Comparison of ENCODE assay signal across 11 mouse cellular contexts in genomic region chr10:61570181-61570580, GRCm38 (mm10). TPM values are rescaled to one million over a fixed set of nuclear protein-coding genes. Genes with fewer than 3 reads are reported as not detected.
A peak's percentile ranks its signal among the peaks of the same experiment; 100 is the strongest.
DNase-seq lines count a peak whose midpoint lies in the region; ATAC-seq lines count a peak whose summit lies in the region.
"Had no signal": no experiment of that assay in that cellular context is flagged by ENCODE, and none has a peak within 500 bp of the region (broad histone marks: within the 10 kb centered on the region; RNA-seq: fewer than 3 reads in every experiment).

No protein-coding gene starts in this region.

- no peak overlapping the region for H3K4me3 ChIP-seq in forebrain, embryonic 10.5 days
- no peak overlapping the region for H3K4me3 ChIP-seq in midbrain, embryonic 13.5 days (replicated peaks)

- 0 out of 2 replicates have a peak overlapping the region, but pooled peaks have one; percentile 0 for H3K27ac ChIP-seq in forebrain, embryonic 10.5 days
- no peak overlapping the region for H3K27ac ChIP-seq in midbrain, embryonic 13.5 days

- no peak overlapping the region for H3K9ac ChIP-seq in midbrain, embryonic 13.5 days (replicated peaks)

- DNase-seq in left cerebral cortex, adult 18-20 months (ENCODE audit: low spot score in 2 of 2) = peak; percentile 25 to 37
- DNase-seq in left cerebral cortex, postnatal 36 days (ENCODE audit: low spot score in 2 of 2) = no peak
- peak; percentile 29 for DNase-seq in ZHBTc4 (ENCODE audit: low read depth, low spot score)
- no peak for DNase-seq in forebrain, embryonic 10.5 days (ENCODE audit: extremely low spot score, low spot score)
- no peak for DNase-seq in gastrocnemius, postnatal 36 days
- no peak for DNase-seq in ovary, adult 18-20 months (ENCODE audit: low spot score)
- DNase-seq in kidney, postnatal 25 days = no peak
- DNase-seq: heart, postnatal 4 days; lung, postnatal 14 days had no signal

- H3K36me3 ChIP-seq in forebrain, embryonic 10.5 days (replicated peaks) = no peaks in the 10 kb centered on the region
- H3K36me3 ChIP-seq in midbrain, embryonic 13.5 days = no peaks in the 10 kb centered on the region

- intact Hi-C loops in left cerebral cortex, postnatal 36 days (cut with DNase I) = no loop called here
- intact Hi-C loops in gastrocnemius, postnatal 36 days (cut with DNase I) = no loop called here

- peaks cover 32% of the 10 kb centered on the region for H3K4me1 ChIP-seq in forebrain, embryonic 10.5 days
- H3K4me1 ChIP-seq in midbrain, embryonic 13.5 days (replicated peaks) = peaks cover 32% of the 10 kb centered on the region

- WGBS in forebrain, embryonic 10.5 days = 63% methylated on average over 10 of the region's 10 CpGs
- WGBS in midbrain, embryonic 13.5 days = 16% methylated on average over 10 of the region's 10 CpGs

- H3K4me2 ChIP-seq in midbrain, embryonic 13.5 days (replicated peaks) = 0 out of 2 replicates have a peak overlapping the region, but pooled peaks have one; percentile 21

- ATAC-seq in midbrain, embryonic 13.5 days = peak; percentile 59; the same call in 1 of the 2 replicates

- H3K9me3 ChIP-seq in forebrain, embryonic 10.5 days = no peaks in the 10 kb centered on the region
- H3K9me3 ChIP-seq in midbrain, embryonic 13.5 days = no peaks in the 10 kb centered on the region

- no peaks in the 10 kb centered on the region for H3K27me3 ChIP-seq in forebrain, embryonic 10.5 days (ENCODE audit: poor library complexity, severe bottlenecking)
- H3K27me3 ChIP-seq in midbrain, embryonic 13.5 days = peaks cover 4% of the 10 kb centered on the region; the same call in 1 of the 2 replicates

RNA-seq across cellular contexts. Expression of gene Npffr1, which starts 25.1 kb away (rescaled TPM):
- total RNA-seq in left cerebral cortex, adult 18-20 months (2021) = 1 to 10 TPM; 2.0 to 2.5 TPM
- total RNA-seq in left cerebral cortex, postnatal 36 days (2021) = 1 to 10 TPM; 1.9 to 2.5 TPM
- polyA plus RNA-seq in forebrain, embryonic 10.5 days (2016; fragmentation: Nextera tagmentation; extraction: Ambion mirVana) = 0.05 and 0.07 TPM in 2 replicates
- polyA plus RNA-seq in midbrain, embryonic 13.5 days (2015; fragmentation: Nextera tagmentation; extraction: Ambion mirVana) = 0.81 and 0.87 TPM in 2 replicates
- not detected for total RNA-seq in gastrocnemius, postnatal 36 days (2021)
- polyA plus RNA-seq: large intestine, adult 2 months had no signal

Comparison
In these comparisons a context has a peak if more than half of its experiments do, and no peak if none do; other contexts are left out.
1. DNase-seq: peak in left cerebral cortex, adult 18-20 months (2 of 2) and ZHBTc4 (single experiment); none in left cerebral cortex, postnatal 36 days (0 of 2), forebrain, embryonic 10.5 days (single experiment), gastrocnemius, postnatal 36 days (0 of 2), ovary, adult 18-20 months (single experiment) and kidney, postnatal 25 days (0 of 2).